Mouse (Mus musculus): ENCODE measurements around the gene Limk2.

DNA sequence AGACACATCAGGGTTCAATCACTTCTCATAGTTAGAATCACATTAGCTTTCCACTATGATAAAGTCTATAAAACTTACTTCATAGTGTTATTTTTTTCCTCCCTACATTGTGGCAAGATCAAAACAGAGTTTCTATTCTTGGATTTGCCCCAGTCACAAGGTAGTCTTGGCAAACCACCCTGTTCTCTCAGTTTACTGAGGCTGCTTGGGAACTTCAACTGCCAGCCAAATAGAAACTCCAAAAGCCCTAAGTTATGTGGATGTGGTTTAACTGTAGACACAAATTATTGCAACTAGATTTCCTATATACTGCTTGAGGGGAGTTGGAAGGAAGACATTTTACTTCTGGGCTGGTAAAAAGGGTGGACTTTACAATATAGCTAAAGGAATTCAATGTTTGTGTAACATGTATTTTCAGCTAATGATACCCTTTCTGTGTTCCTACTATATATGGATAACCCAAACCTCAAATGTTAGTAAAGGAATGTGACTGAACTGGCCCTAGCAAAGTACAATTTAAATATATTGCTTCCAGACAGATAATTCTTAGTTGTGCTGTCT is 79.0 kb downstream of the Limk2 start, which contains the start of gene Pik3ip1:
- TF ChIP-seq SRF (IDR thresholded peaks at IDR 0.05; ENCODE audit: control insufficient read depth, insufficient read length, low read depth), result no peak
- no peak for TF ChIP-seq POLR2A (IDR thresholded peaks at IDR 0.05; ENCODE audit: insufficient read length, low read depth)
- TF ChIP-seq TCF12 (IDR thresholded peaks at IDR 0.05; ENCODE audit: insufficient read depth, poor library complexity, severe bottlenecking), result no peak
- TF ChIP-seq MAX (IDR thresholded peaks at IDR 0.05; ENCODE audit: low read depth), result no peak
- no peak for TF ChIP-seq USF1 (IDR thresholded peaks at IDR 0.05; ENCODE audit: low read depth)

Data from myocyte (in vitro differentiated cells).